Mouse (Mus musculus): Measurements from ENCODE around the gene Klk10.

Gene Klk10

DNA sequence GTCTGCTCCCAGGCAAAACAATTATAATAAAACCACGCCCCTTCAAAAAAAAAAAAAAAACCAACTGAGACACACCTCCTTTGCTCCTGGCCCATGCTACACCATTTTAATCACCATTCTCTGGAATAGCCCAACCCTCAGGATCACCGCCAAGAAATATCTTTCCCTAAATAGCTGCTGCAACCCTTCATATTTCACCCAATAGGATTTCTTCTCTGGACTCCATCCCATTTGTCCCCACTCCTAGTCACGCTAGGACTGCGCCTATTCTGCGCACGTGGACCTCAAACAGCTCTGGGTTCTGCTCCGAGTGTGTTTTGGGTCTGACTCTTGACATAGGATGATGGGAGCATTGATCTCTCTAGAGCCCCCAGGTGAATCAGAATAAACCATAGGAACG lies 15.5 kb downstream of the Klk10 start:
- no peak for DNase-seq (ENCODE audit: low read depth)

DNA sequence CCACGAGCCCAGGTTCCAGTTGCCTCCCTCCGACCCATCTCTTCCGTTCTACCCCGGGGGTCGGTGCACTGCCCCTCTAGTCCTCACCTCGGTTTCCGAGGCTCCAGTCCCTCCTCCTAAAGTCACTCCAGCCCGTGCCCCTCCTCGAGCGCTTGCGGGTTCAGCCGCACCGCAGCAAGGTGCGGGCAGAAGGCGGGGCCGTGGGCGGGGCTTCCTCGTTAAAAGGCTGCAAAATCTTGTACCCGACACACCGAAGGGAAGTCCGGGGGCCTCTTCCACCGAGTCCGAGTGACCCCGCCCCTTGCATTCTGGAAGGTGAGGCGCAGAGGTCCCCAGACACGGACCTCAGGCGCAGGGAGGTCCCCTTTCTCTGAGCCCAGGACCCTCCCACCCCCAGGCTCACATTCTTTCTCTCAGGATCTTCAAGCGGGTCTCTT lies 16.5 kb downstream of the Klk10 start, which contains the start of gene Klk8:
Klk8 (plus strand) TSS at position 245 of the 437 bp plus-strand sequence.
- peak; percentile 82 for DNase-seq (ENCODE audit: low read depth)

DNA sequence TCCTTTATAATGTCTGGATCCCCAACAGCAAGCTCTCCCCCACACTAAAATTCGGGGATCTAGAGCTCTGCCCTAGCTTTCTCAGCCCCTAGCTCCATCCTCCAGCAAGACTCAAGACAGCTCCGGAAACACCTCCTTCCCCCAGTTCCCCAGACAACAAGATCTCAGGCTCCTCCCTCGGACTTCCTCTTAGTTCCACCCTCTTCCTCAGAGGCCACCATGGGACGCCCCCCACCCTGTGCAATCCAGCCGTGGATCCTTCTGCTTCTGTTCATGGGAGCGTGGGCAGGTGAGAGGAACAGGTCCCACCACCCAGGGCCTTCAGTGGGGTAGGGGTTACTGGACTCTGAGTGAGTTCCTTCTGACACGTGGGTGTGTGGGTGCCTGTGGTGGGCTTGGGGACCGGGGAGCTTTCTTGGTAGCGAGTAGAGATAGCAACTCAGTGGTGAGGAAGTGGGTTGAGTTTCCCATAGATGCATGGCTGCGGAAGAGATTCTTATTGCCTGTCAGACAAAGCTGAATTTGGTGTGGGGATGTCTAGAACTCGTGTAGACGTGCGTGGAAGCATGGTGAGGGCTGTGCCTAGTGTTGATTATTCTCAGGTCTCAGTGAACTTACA lies 17.1 kb downstream of the Klk10 start:
- peak; percentile 74 for DNase-seq (ENCODE audit: low read depth)

DNA sequence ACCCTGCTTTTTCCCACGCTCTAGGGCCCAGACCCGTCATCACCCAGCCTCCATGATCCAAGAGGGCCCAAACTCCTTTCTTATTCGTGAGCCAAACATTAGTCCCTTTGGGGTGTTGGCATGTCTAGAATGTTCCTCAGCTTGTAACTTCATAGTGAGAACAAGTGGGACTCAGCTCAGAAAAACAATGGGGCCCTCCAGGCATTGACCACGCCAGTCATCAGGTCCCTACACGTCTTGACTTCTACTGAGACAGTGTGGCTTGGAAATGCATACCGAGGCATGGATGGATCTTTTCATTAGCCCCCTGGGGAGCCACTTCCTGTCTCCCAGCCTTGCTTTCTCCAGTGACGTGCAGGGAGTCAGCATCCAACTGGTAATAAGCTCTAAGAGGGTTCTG lies 19.0 kb downstream of the Klk10 start:
- no peak for DNase-seq (ENCODE audit: low read depth)

DNA sequence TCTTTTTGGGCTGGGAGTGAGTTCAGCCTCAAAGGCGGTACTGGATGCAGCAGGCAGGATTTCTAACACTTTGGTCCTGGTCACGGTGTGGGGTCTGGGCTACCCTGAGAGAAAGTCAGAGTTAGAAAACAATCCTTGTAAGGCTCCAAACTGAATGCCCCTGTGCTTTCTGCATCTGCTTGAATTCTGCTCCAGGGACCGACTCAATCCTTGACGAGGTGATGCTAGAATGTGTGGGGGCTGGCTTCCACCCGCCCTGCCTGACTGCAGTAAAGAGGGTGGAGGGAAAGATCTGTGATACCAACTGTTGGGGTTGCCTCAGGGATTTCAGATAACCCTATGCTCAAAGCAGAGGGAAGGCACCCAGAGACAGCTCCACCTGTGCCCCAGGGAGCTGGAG lies 30.2 kb downstream of the Klk10 start, which contains the start of gene Klk7:
Klk7 (plus strand) TSS at position 301 of the 400 bp plus-strand sequence.
- no peak for DNase-seq (ENCODE audit: low read depth)

DNA sequence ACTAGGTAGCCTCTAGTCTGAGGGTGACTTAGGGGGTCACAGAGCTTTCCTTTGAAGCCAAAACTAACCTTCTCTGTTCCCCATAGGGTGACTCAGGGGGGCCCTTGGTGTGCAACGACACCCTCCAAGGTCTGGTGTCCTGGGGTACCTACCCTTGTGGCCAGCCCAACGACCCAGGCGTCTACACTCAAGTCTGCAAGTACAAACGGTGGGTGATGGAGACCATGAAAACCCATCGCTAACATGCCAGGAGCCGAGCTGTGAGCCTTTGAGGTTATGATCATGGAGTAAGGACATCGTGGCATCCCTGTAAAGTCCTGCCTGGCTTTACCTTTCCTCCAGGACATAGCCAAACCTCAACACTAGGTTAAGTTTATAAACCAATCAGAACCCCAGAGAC lies 34.4 kb downstream of the Klk10 start:
- no peak for DNase-seq (ENCODE audit: low read depth)

DNA sequence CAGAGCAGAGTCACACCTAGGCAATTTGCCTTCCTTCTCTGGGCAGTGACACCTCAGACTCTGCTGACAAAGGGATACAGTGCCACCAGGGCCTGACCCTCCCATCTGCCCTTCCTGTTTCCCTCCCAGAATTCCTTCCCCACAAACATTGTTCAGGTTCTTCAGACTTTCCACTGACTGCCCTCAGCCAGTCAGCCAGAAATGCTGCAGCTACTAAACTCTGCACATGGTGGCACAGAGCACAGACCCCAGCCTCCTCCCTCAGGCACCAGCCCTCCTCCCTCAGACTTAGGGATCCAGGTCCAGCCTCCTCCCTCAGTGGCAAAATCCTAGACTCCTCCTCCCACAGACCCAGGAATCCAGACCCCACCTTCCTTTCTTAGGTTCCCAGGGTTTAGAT lies 35.9 kb downstream of the Klk10 start:
- no peak for DNase-seq (ENCODE audit: low read depth)

DNA sequence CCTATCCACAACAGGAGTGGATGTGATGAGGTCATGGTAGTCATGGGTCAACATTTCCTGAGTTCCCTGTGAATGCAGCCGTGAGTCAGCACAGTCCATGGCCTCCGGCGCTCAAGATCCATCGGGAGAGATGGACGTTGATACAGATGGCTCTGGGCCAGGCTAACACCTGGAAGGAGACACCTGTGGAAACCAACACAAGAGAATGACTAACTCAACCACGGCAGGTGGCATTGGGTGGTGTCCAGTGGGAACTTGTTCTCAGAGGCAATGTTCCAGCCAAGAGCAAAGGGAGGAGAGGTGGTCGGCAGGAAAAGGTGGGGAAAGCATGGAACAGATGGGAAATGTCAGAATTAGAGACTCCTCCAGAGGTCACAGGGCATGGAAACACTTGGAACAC lies 40.7 kb downstream of the Klk10 start:
- DNase-seq (ENCODE audit: low read depth) = no peak

DNA sequence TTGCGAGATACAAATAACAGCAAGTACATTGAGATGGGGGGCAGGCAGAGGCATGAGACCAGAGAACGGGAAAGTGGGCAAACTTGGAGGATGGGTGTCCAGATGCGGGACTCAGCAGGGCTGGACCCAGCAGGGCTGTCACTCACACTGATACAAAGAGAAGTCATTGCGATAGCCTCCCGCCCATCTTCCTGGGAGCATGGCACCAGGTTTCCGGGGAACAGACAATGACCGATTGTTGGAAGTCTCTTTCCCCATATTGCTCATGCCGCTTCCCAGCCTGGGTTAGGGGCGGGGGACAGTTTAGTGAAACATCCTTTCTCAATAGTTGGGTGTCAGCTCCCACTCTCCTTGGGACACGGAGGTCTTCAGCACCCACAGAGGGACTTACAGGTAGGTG lies 43.4 kb downstream of the Klk10 start, which contains the start of gene Klk6:
Klk6 (plus strand) TSS at position 301 of the 400 bp plus-strand sequence.
- no peak for DNase-seq (ENCODE audit: low read depth)

DNA sequence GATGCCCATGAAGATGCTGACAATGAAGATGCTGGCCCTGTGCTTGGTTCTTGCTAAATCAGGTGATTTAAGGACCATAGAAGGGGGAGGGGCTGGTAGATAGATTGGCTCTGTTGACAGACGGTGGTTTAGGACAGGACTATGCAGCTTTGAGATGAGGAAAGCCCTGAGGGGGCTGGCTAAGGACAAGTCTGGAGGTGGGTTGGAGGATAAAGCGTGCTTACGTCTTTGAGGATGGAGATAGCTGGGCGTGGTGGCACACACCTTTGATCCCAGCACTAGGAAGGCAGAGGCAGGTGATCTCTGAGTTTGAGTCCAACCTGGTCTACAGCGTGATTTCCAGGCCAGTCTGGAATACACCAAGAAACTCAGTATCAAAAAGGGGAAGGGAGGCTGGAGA lies 45.2 kb downstream of the Klk10 start:
- no peak for DNase-seq (ENCODE audit: low read depth)

DNA sequence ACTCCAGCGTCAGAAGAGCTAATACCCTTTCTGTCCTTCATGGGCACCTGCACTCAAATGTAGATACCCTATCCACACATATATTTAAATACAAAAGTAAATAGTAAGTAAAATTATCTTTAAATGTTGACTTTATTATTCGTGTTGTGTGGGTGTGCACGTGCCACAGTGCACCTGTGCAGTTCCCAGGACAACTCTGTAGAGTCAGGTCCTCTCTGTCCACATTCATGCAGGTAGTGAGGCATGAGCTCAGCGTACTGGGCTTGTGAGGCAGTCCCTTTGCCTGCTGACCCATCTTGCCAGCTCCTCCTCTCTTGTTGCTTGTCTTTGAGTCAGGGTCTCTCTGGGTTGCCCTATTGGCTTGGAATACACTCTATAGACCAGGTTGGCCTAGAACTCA lies 46.9 kb downstream of the Klk10 start:
- no peak for DNase-seq (ENCODE audit: low read depth)

DNA sequence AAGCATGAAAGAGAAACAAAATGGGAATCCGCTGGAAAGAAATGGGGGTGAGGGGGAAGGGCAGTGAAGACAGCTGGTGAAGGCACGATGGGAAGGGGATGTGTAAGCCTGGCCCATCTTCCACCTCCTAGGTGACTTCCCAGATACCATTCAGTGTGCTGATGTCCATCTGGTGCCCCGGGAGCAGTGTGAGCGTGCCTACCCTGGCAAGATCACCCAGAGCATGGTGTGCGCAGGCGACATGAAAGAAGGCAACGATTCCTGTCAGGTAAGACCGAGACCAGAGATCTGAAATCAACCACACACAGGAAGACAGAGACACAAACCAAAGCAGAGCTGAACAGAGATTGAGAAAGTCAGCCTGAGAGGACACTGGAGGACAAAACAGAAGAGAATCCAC lies 48.2 kb downstream of the Klk10 start:
- DNase-seq (ENCODE audit: low read depth) = no peak
